Mouse (Mus musculus) c-Kit-positive CD71-positive TER-119-positive erythroid progenitor cells, embryonic 14.5 days (primary cell): ENCODE results near the gene Brpf3.

Experiments used
- DNase-seq: peaks from one replicate; pipeline ENCODE4 v3.0.0-alpha.2; 2013; ENCODE audit warnings: low spot score

Gene Brpf3

GRCm38 (mm10) chr17:28874216-28874615 is 73.3 kb downstream of the Brpf3 start:
- DNase-seq = no peak

GRCm38 (mm10) chr17:28874825-28875224 is 73.9 kb downstream of the Brpf3 start:
- no peak for DNase-seq

- no peak for DNase-seq
These were observed 74.4 kb downstream of the Brpf3 start for GRCm38 (mm10) chr17:28875316-28875715.

GRCm38 (mm10) chr17:28876331-28876730 is 75.4 kb downstream of the Brpf3 start:
- no peak for DNase-seq

- no peak for DNase-seq
These were observed 75.9 kb downstream of the Brpf3 start for GRCm38 (mm10) chr17:28876821-28877220.

- DNase-seq = peak; percentile 67
These were observed 79.1 kb downstream of the Brpf3 start for GRCm38 (mm10) chr17:28879931-28880391.

- DNase-seq = peak; percentile 81
These were observed 81.4 kb downstream of the Brpf3 start for GRCm38 (mm10) chr17:28882316-28882715.

GRCm38 (mm10) chr17:28882810-28883209 is 81.9 kb downstream of the Brpf3 start:
- DNase-seq = no peak

- DNase-seq = no peak
These were observed 83.1 kb downstream of the Brpf3 start for GRCm38 (mm10) chr17:28883941-28884516.

GRCm38 (mm10) chr17:28885231-28885630 is 84.3 kb downstream of the Brpf3 start:
- no peak for DNase-seq

GRCm38 (mm10) chr17:28886266-28886665 is 85.4 kb downstream of the Brpf3 start:
- no peak for DNase-seq
